Mouse (Mus musculus): ENCODE measurements around the gene Tbce.

Tbce gene

GRCm38 (mm10) chr13:13966172-13966571 is 73.3 kb downstream of the Tbce start:
- DNase-seq (ENCODE audit: low spot score): no peak

- DNase-seq (ENCODE audit: low spot score): no peak
Observed at GRCm38 (mm10) chr13:13965388-13965964, 74.0 kb downstream of the Tbce start.

GRCm38 (mm10) chr13:13961046-13961445 is 78.4 kb downstream of the Tbce start:
- no peak for DNase-seq (ENCODE audit: low spot score)

- no peak for DNase-seq (ENCODE audit: low spot score)
Observed at GRCm38 (mm10) chr13:13960211-13960610, 79.2 kb downstream of the Tbce start.

GRCm38 (mm10) chr13:13956686-13957085 is 82.8 kb downstream of the Tbce start:
- DNase-seq (ENCODE audit: low spot score): no peak

GRCm38 (mm10) chr13:13954931-13955330 is 84.5 kb downstream of the Tbce start:
- no peak for DNase-seq (ENCODE audit: low spot score)

- DNase-seq (ENCODE audit: low spot score): peak; percentile 96
Observed at GRCm38 (mm10) chr13:13953874-13954832, 85.3 kb downstream of the Tbce start, which contains the start of gene B3galnt2. B3galnt2 (plus strand) TSS chr13:13954469.
